Mouse (Mus musculus) cerebellum, adult (tissue): ENCODE results near the gene Ott.
"Not testable (repeated sequence)": the region's sequence is repeated elsewhere in the genome, so short reads cannot be mapped to it uniquely, and the experiment has no call there.

ENCODE experiments used
- ATAC-seq: cut with Nextera tagmentation; 2 replicates; pipeline ENCODE4 v1.9.2; 2017; ENCODE audit warnings: mild to moderate bottlenecking, moderate library complexity, mixed read lengths; ENCODE audit not compliant: insufficient number of reproducible peaks, low FRiP score, low TSS enrichment

Gene Ott

GRCm38 (mm10) chrX:149073982-149074381 lies at the start of gene Ott:
Gene Ott, plus strand, starts transcription at chrX:149074282.
- not testable (repeated sequence) for ATAC-seq
